Mouse (Mus musculus) heart, postnatal 0 days (tissue): ENCODE results near the gene Gm9639.
"Not testable (repeated sequence)": the region's sequence is repeated elsewhere in the genome, so short reads cannot be mapped to it uniquely, and the experiment has no call there.

Experiments
- CTCF ChIP-seq: IDR thresholded peaks from 2 replicates; pipeline ENCODE4 v1.5.1; 2016; ENCODE audit warnings: antibody characterized with exemption, control low read depth, low read depth
- EP300 ChIP-seq: IDR thresholded peaks from 2 replicates; pipeline ENCODE4 v1.6.1; 2016; ENCODE audit warnings: antibody characterized with exemption, low read depth

GRCm38 (mm10) chr10:77776844-77777243, 18.0 kb downstream of the Gm9639 start, which contains the start of gene Gm7138:
- not testable (repeated sequence) for TF ChIP-seq CTCF, EP300
